Mouse (Mus musculus): ENCODE measurements around the gene Col11a2. TPM values are rescaled to one million over a fixed set of nuclear protein-coding genes. Genes with fewer than 3 reads are reported as not detected.
A peak's percentile ranks its signal among the peaks of the same experiment; 100 is the strongest.
"Not testable (repeated sequence)": the region's sequence is repeated elsewhere in the genome, so short reads cannot be mapped to it uniquely, and the experiment has no call there.

Col11a2 gene
- polyA plus RNA-seq, 1 experiment from 2014 or later = 53.9 TPM

GRCm38 (mm10) chr17:34000796-34001195 lies 38.4 kb upstream of the Col11a2 start:
- not testable (repeated sequence) for H3K4me1 ChIP-seq (ENCODE audit: control insufficient read depth, insufficient read depth, low read length); H3K4me2 ChIP-seq (ENCODE audit: low read depth, low read length); ATAC-seq (ENCODE audit: low read depth); H3K36me3 ChIP-seq (ENCODE audit: control insufficient read depth, insufficient read depth, low read length); H3K27ac ChIP-seq (replicated peaks; ENCODE audit: low read depth, low read length); H3K9me3 ChIP-seq (ENCODE audit: control insufficient read depth, low read length); H3K9ac ChIP-seq (ENCODE audit: low read depth, low read length); DNase-seq (ENCODE audit: low spot score)
- Histone ChIP-seq H3K27me3 (replicated peaks; ENCODE audit: control insufficient read depth, insufficient read depth, low read length) (peaks cover 45% of the 10 kb centered on the region), H3K4me3 (ENCODE audit: low read depth, low read length) (0 out of 2 replicates have a peak overlapping the region, but pooled peaks have one; percentile 52)
- whole genome bisulfite sequencing = 55% methylated on average over 2 of the region's 2 CpGs

- H3K9ac ChIP-seq (ENCODE audit: low read depth, low read length) = no peak overlapping the region
- ATAC-seq (ENCODE audit: low read depth) = no peak
- no peak for DNase-seq (ENCODE audit: low spot score)
- 5% methylated on average over 5 of the region's 5 CpGs for WGBS
- H3K4me2 ChIP-seq (ENCODE audit: low read depth, low read length) = no peak overlapping the region
- H3K27me3 ChIP-seq (replicated peaks; ENCODE audit: control insufficient read depth, insufficient read depth, low read length) = peaks cover 39% of the 10 kb centered on the region
- no peak overlapping the region for H3K27ac ChIP-seq (replicated peaks; ENCODE audit: low read depth, low read length)
- H3K4me1 ChIP-seq (ENCODE audit: control insufficient read depth, insufficient read depth, low read length) = peaks cover 4% of the 10 kb centered on the region; the same call in 1 of the 2 replicates
- no peaks in the 10 kb centered on the region for H3K9me3 ChIP-seq (ENCODE audit: control insufficient read depth, low read length)
- H3K36me3 ChIP-seq (ENCODE audit: control insufficient read depth, insufficient read depth, low read length) = no peaks in the 10 kb centered on the region
- no peak overlapping the region for H3K4me3 ChIP-seq (ENCODE audit: low read depth, low read length)
These were observed 35.8 kb upstream of the Col11a2 start for GRCm38 (mm10) chr17:34003426-34003825.

GRCm38 (mm10) chr17:34006570-34006969 lies 32.7 kb upstream of the Col11a2 start:
- Histone ChIP-seq H3K9me3 (ENCODE audit: control insufficient read depth, low read length) (no peaks in the 10 kb centered on the region), H3K4me2 (ENCODE audit: low read depth, low read length) (no peak overlapping the region), H3K9ac (ENCODE audit: low read depth, low read length) (no peak overlapping the region), H3K27ac (replicated peaks; ENCODE audit: low read depth, low read length) (no peak overlapping the region), H3K4me3 (ENCODE audit: low read depth, low read length) (no peak overlapping the region), H3K36me3 (ENCODE audit: control insufficient read depth, insufficient read depth, low read length) (no peaks in the 10 kb centered on the region), H3K27me3 (replicated peaks; ENCODE audit: control insufficient read depth, insufficient read depth, low read length) (peaks cover 9% of the 10 kb centered on the region), H3K4me1 (ENCODE audit: control insufficient read depth, insufficient read depth, low read length) (no peaks in the 10 kb centered on the region)
- DNase-seq (ENCODE audit: low spot score) (no peak), ATAC-seq (ENCODE audit: low read depth) (no peak)
- WGBS = 52% methylated on average over 2 of the region's 2 CpGs

- no peak for ATAC-seq (ENCODE audit: low read depth)
- Histone ChIP-seq H3K27me3 (replicated peaks; ENCODE audit: control insufficient read depth, insufficient read depth, low read length) (no peaks in the 10 kb centered on the region), H3K9me3 (ENCODE audit: control insufficient read depth, low read length) (no peaks in the 10 kb centered on the region), H3K36me3 (ENCODE audit: control insufficient read depth, insufficient read depth, low read length) (no peaks in the 10 kb centered on the region), H3K4me2 (ENCODE audit: low read depth, low read length) (no peak overlapping the region), H3K9ac (ENCODE audit: low read depth, low read length) (no peak overlapping the region), H3K4me3 (ENCODE audit: low read depth, low read length) (no peak overlapping the region), H3K27ac (replicated peaks; ENCODE audit: low read depth, low read length) (no peak overlapping the region), H3K4me1 (ENCODE audit: control insufficient read depth, insufficient read depth, low read length) (no peaks in the 10 kb centered on the region)
- WGBS = 70% methylated on average over 5 of the region's 5 CpGs
- DNase-seq (ENCODE audit: low spot score) = no peak
These were observed 29.1 kb upstream of the Col11a2 start for GRCm38 (mm10) chr17:34010156-34010555.

- no peaks in the 10 kb centered on the region for H3K9me3 ChIP-seq (ENCODE audit: control insufficient read depth, low read length)
- no peaks in the 10 kb centered on the region for H3K4me1 ChIP-seq (ENCODE audit: control insufficient read depth, insufficient read depth, low read length)
- DNase-seq (ENCODE audit: low spot score) (no peak), ATAC-seq (ENCODE audit: low read depth) (no peak)
- WGBS = 90% methylated on average over 8 of the region's 8 CpGs
- no peak overlapping the region for H3K4me3 ChIP-seq (ENCODE audit: low read depth, low read length)
- H3K27ac ChIP-seq (replicated peaks; ENCODE audit: low read depth, low read length) = no peak overlapping the region
- no peak overlapping the region for H3K4me2 ChIP-seq (ENCODE audit: low read depth, low read length)
- H3K9ac ChIP-seq (ENCODE audit: low read depth, low read length) = no peak overlapping the region
- no peaks in the 10 kb centered on the region for H3K27me3 ChIP-seq (replicated peaks; ENCODE audit: control insufficient read depth, insufficient read depth, low read length)
- H3K36me3 ChIP-seq (ENCODE audit: control insufficient read depth, insufficient read depth, low read length) = no peaks in the 10 kb centered on the region
These were observed 25.8 kb upstream of the Col11a2 start for GRCm38 (mm10) chr17:34013436-34013835.

- Histone ChIP-seq H3K9me3 (ENCODE audit: control insufficient read depth, low read length) (0 out of 2 replicates have a peak, but pooled peaks cover 9% of the 10 kb centered on the region), H3K4me2 (ENCODE audit: low read depth, low read length) (no peak overlapping the region), H3K4me3 (ENCODE audit: low read depth, low read length) (no peak overlapping the region), H3K9ac (ENCODE audit: low read depth, low read length) (no peak overlapping the region), H3K36me3 (ENCODE audit: control insufficient read depth, insufficient read depth, low read length) (peaks cover 29% of the 10 kb centered on the region), H3K27me3 (replicated peaks; ENCODE audit: control insufficient read depth, insufficient read depth, low read length) (no peaks in the 10 kb centered on the region), H3K4me1 (ENCODE audit: control insufficient read depth, insufficient read depth, low read length) (peaks cover 23% of the 10 kb centered on the region), H3K27ac (replicated peaks; ENCODE audit: low read depth, low read length) (no peak overlapping the region)
- DNase-seq (ENCODE audit: low spot score) = no peak
- WGBS = 88% methylated on average over 22 of the region's 23 CpGs
- ATAC-seq (ENCODE audit: low read depth) = no peak
These were observed 17.5 kb upstream of the Col11a2 start for GRCm38 (mm10) chr17:34021539-34022413.

GRCm38 (mm10) chr17:34022414-34022783 lies 16.8 kb upstream of the Col11a2 start:
- H3K27me3 ChIP-seq (replicated peaks; ENCODE audit: control insufficient read depth, insufficient read depth, low read length) = no peaks in the 10 kb centered on the region
- no peak overlapping the region for H3K9ac ChIP-seq (ENCODE audit: low read depth, low read length)
- peaks cover 28% of the 10 kb centered on the region for H3K4me1 ChIP-seq (ENCODE audit: control insufficient read depth, insufficient read depth, low read length)
- ATAC-seq (ENCODE audit: low read depth) (no peak), DNase-seq (ENCODE audit: low spot score) (no peak)
- H3K27ac ChIP-seq (replicated peaks; ENCODE audit: low read depth, low read length) = no peak overlapping the region
- H3K4me2 ChIP-seq (ENCODE audit: low read depth, low read length) = no peak overlapping the region
- no peak overlapping the region for H3K4me3 ChIP-seq (ENCODE audit: low read depth, low read length)
- H3K9me3 ChIP-seq (ENCODE audit: control insufficient read depth, low read length) = 0 out of 2 replicates have a peak, but pooled peaks cover 9% of the 10 kb centered on the region
- WGBS = 90% methylated on average over 11 of the region's 14 CpGs
- H3K36me3 ChIP-seq (ENCODE audit: control insufficient read depth, insufficient read depth, low read length) = peaks cover 29% of the 10 kb centered on the region

GRCm38 (mm10) chr17:34022987-34023386 lies 16.2 kb upstream of the Col11a2 start:
- 0 out of 2 replicates have a peak, but pooled peaks cover 9% of the 10 kb centered on the region for H3K9me3 ChIP-seq (ENCODE audit: control insufficient read depth, low read length)
- H3K4me1 ChIP-seq (ENCODE audit: control insufficient read depth, insufficient read depth, low read length) = peaks cover 29% of the 10 kb centered on the region
- H3K4me2 ChIP-seq (ENCODE audit: low read depth, low read length) = no peak overlapping the region
- no peak overlapping the region for H3K4me3 ChIP-seq (ENCODE audit: low read depth, low read length)
- 97% methylated on average over 20 of the region's 20 CpGs for WGBS
- no peaks in the 10 kb centered on the region for H3K27me3 ChIP-seq (replicated peaks; ENCODE audit: control insufficient read depth, insufficient read depth, low read length)
- H3K9ac ChIP-seq (ENCODE audit: low read depth, low read length) = no peak overlapping the region
- ATAC-seq (ENCODE audit: low read depth) (no peak), DNase-seq (ENCODE audit: low spot score) (no peak)
- H3K36me3 ChIP-seq (ENCODE audit: control insufficient read depth, insufficient read depth, low read length) = peaks cover 29% of the 10 kb centered on the region
- no peak overlapping the region for H3K27ac ChIP-seq (replicated peaks; ENCODE audit: low read depth, low read length)

Data from embryonic facial prominence, embryonic 14.5 days (tissue).